Mouse (Mus musculus) midbrain, embryonic 11.5 days (tissue): ENCODE data around the gene Plekhs1. TPM values are rescaled to one million over a fixed set of nuclear protein-coding genes. Genes with fewer than 3 reads are reported as not detected.

ENCODE experiments used
- ATAC-seq: fragments of 200-750 bp; cut with Nextera tagmentation; 2 replicates; pipeline ENCODE4 v1.8.0; 2017; ENCODE audit warnings: moderate TSS enrichment, moderate library complexity; ENCODE audit not compliant: low FRiP score
- DNase-seq: peaks from one replicate; pipeline ENCODE4 v3.0.0; 2015; ENCODE audit warnings: low spot score; ENCODE audit errors: missing footprints
- H3K27ac ChIP-seq: fragments of 300-500 bp; sonication (generic); 2 replicates; pipeline ENCODE4 v1.5.1; 2014; ENCODE audit warnings: low read depth, low read length
- H3K27me3 ChIP-seq: fragments of 300-500 bp; sonication (generic); 2 replicates; pipeline ENCODE4 v1.6.1; 2014; ENCODE audit warnings: mild to moderate bottlenecking, low read length, moderate library complexity, mixed read lengths; ENCODE audit not compliant: control insufficient read depth, insufficient read depth
- H3K36me3 ChIP-seq: fragments of 300-500 bp; sonication (generic); 2 replicates; pipeline ENCODE4 v1.6.1; 2014; ENCODE audit warnings: mild to moderate bottlenecking, low read length, moderate library complexity, mixed read lengths; ENCODE audit not compliant: control insufficient read depth, insufficient read depth
- H3K4me1 ChIP-seq: fragments of 300-500 bp; sonication (generic); 2 replicates; pipeline ENCODE4 v1.6.1; 2014; ENCODE audit warnings: low read length; ENCODE audit not compliant: control insufficient read depth, insufficient read depth
- H3K4me2 ChIP-seq: fragments of 300-500 bp; sonication (generic); 2 replicates; pipeline ENCODE4 v1.6.1; 2014; ENCODE audit warnings: mild to moderate bottlenecking, moderate library complexity
- H3K4me3 ChIP-seq: fragments of 300-500 bp; sonication (generic); 2 replicates; pipeline ENCODE4 v1.5.1; 2014; ENCODE audit warnings: low read depth, low read length
- H3K9ac ChIP-seq: fragments of 300-500 bp; sonication (generic); 2 replicates; pipeline ENCODE4 v1.6.1; 2014; ENCODE audit warnings: low read length
- H3K9me3 ChIP-seq: fragments of 300-500 bp; sonication (generic); 2 replicates; pipeline ENCODE4 v1.6.1; 2016; ENCODE audit warnings: low read length; ENCODE audit not compliant: control insufficient read depth
- WGBS: fragments of 180-500 bp; shearing (Covaris S2); extraction: QIAGEN DNeasy Blood & Tissue Kit; methylation state at CpG from one replicate; pipeline ENCODE4 v1.1.7; 2014; 5-methylcytosine and 5-hydroxymethylcytosine counted together
- polyA plus RNA-seq: library from polyadenylated mRNA; unstranded; fragments of >200 nt; fragmentation: Nextera tagmentation; extraction: Ambion mirVana; gene quantifications from 2 replicates; pipeline ENCODE4 v1.2.1, GENCODE M21; 2014

Plekhs1 gene
- polyA plus RNA-seq, 1 experiment from 2014 or later: 0.10 TPM

GRCm38 (mm10) chr19:56470286-56471020 is 9.0 kb downstream of the Plekhs1 start:
- Histone ChIP-seq H3K4me3 (no peak overlapping the region), H3K9me3 (no peaks in the 10 kb centered on the region), H3K4me2 (no peak overlapping the region), H3K27ac (no peak overlapping the region), H3K27me3 (no peaks in the 10 kb centered on the region), H3K4me1 (no peaks in the 10 kb centered on the region), H3K36me3 (no peaks in the 10 kb centered on the region), H3K9ac (no peak overlapping the region)
- WGBS: 85% methylated on average over 14 of the region's 14 CpGs
- ATAC-seq (no peak), DNase-seq (peak; percentile 75)

- Histone ChIP-seq H3K27me3 (no peaks in the 10 kb centered on the region), H3K27ac (no peak overlapping the region), H3K4me2 (no peak overlapping the region), H3K9me3 (no peaks in the 10 kb centered on the region), H3K4me3 (no peak overlapping the region), H3K4me1 (no peaks in the 10 kb centered on the region), H3K9ac (no peak overlapping the region), H3K36me3 (no peaks in the 10 kb centered on the region)
- ATAC-seq (no peak), DNase-seq (peak; percentile 53)
- WGBS: 84% methylated on average over 10 of the region's 10 CpGs
Observed at GRCm38 (mm10) chr19:56471934-56472333, 10.5 kb downstream of the Plekhs1 start.

- 59% methylated on average over 19 of the region's 19 CpGs for whole genome bisulfite sequencing
- H3K4me2 ChIP-seq: no peak overlapping the region; the same call in 1 of the 2 replicates
Observed at GRCm38 (mm10) chr19:56474869-56475550, 13.6 kb downstream of the Plekhs1 start.

DNA sequence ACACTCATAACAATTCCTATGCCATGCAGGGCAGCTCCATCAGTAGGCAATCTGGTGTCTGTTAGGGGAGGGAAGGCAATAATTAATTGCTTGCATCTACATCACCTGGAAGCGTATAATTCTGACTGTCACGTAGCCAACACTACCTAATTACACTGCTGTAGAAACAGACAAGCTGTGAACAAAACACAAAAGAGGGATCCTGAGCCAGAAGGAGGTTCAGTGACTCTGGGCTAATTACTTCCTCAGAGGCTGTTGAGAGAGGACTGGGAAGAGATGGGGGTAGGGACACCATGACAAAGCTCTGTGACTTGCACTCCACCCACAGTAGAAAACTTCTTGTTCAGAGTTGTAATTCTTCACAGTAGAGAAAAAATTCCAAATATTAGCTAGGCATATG is 15.1 kb downstream of the Plekhs1 start:
- Histone ChIP-seq H3K36me3 (no peaks in the 10 kb centered on the region), H3K27me3 (no peaks in the 10 kb centered on the region), H3K4me2 (no peak overlapping the region), H3K4me3 (no peak overlapping the region), H3K27ac (no peak overlapping the region), H3K9ac (no peak overlapping the region), H3K4me1 (no peaks in the 10 kb centered on the region), H3K9me3 (no peaks in the 10 kb centered on the region)
- 33% methylated on average over 2 of the region's 2 CpGs for WGBS
- ATAC-seq (no peak), DNase-seq (peak; percentile 26)

More at GRCm38 (mm10) chr19:56474869-56475550, 13.6 kb downstream of the Plekhs1 start:
- Histone ChIP-seq H3K4me1 (no peaks in the 10 kb centered on the region), H3K27ac (no peak overlapping the region), H3K4me3 (no peak overlapping the region), H3K36me3 (no peaks in the 10 kb centered on the region), H3K27me3 (no peaks in the 10 kb centered on the region), H3K9ac (no peak overlapping the region), H3K9me3 (no peaks in the 10 kb centered on the region)
- ATAC-seq (no peak), DNase-seq (peak; percentile 80)

DNA sequence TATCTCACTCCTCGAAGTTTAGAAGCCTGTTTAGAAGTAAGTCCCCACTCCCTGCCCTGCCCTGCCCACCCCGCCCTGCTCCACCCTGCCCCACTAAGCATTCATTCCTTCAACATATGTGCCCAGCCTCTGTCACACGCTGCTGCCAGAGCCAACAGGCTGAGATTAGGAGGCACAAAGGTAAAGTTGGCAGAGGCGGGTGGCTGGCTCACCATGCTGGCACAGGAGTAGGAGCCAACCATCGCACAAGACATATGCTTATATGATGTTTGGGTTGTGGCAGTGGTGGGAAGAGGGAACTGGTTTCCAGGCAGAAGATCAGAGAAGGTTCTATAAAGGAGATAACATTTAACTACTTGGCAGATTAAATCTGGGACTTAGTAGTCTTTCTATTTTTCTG is 15.8 kb downstream of the Plekhs1 start:
- WGBS: 81% methylated on average over 5 of the region's 5 CpGs
- Histone ChIP-seq H3K4me1 (no peaks in the 10 kb centered on the region), H3K27ac (no peak overlapping the region), H3K9ac (no peak overlapping the region), H3K4me3 (no peak overlapping the region), H3K9me3 (no peaks in the 10 kb centered on the region), H3K27me3 (no peaks in the 10 kb centered on the region), H3K36me3 (no peaks in the 10 kb centered on the region), H3K4me2 (no peak overlapping the region)
- ATAC-seq: no peak
- peak; percentile 45 for DNase-seq

GRCm38 (mm10) chr19:56477832-56478231 is 16.4 kb downstream of the Plekhs1 start:
- no peak for ATAC-seq
- H3K27ac ChIP-seq: no peak overlapping the region
- H3K9ac ChIP-seq: no peak overlapping the region
- H3K4me3 ChIP-seq: no peak overlapping the region
- no peaks in the 10 kb centered on the region for H3K36me3 ChIP-seq
- no peak overlapping the region for H3K4me2 ChIP-seq
- H3K27me3 ChIP-seq: no peaks in the 10 kb centered on the region
- no peaks in the 10 kb centered on the region for H3K9me3 ChIP-seq
- no peaks in the 10 kb centered on the region for H3K4me1 ChIP-seq
- DNase-seq: peak; percentile 57
- 38% methylated on average over 3 of the region's 3 CpGs for WGBS

DNA sequence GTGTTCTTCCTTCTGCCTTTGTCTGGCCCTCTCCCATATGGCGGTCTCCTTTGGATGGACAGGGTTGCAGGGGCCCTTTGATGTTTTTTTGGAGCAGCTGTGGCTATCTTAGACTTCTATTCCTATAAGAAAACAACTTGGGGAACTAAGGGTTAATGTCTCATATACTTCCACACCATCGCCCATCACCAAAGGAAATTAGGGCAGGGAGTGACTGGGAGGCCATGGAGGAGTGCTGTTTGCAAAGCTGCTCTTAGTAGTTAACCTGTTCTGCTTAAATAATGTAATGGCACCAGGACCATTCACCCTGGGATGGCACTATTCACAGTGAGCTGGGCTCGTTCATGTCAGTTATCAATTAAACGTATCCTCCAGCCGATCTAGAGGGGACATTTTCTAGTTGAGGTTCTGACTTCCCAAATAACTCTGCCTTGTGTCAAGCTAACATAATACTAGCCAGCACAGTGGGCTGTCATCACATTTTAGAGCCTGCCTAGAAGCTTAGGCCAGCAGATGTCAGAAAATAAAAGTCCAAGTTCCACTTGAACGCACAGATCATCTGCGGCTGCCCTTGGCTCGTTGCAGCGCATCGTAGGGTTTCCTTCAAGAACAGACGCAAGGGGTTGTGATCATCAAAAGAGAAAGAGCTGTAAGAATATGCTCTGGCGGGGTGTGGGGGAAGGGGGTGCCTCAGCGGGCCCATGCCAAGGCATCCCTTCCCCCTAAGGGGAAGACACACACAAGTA is 23.4 kb downstream of the Plekhs1 start:
- no peak overlapping the region for H3K27ac ChIP-seq
- H3K9me3 ChIP-seq: no peaks in the 10 kb centered on the region
- peak; percentile 76 for DNase-seq
- 57% methylated on average over 13 of the region's 13 CpGs for WGBS
- H3K36me3 ChIP-seq: no peaks in the 10 kb centered on the region
- no peak for ATAC-seq
- no peak overlapping the region for H3K4me2 ChIP-seq
- H3K27me3 ChIP-seq: no peaks in the 10 kb centered on the region
- H3K4me1 ChIP-seq: peaks cover 7% of the 10 kb centered on the region; the same call in 1 of the 2 replicates
- H3K4me3 ChIP-seq: no peak overlapping the region
- no peak overlapping the region for H3K9ac ChIP-seq

- H3K9ac ChIP-seq: no peak overlapping the region
- ATAC-seq (0 out of 2 replicates have a peak, but pooled peaks have one; percentile 19), DNase-seq (peak; percentile 82)
- WGBS: 64% methylated on average over 13 of the region's 13 CpGs
- peak overlapping the region; percentile 12; the same call in 1 of the 2 replicates for H3K27ac ChIP-seq
- H3K4me3 ChIP-seq: no peak overlapping the region
- H3K4me2 ChIP-seq: no peak overlapping the region
- H3K4me1 ChIP-seq: peaks cover 7% of the 10 kb centered on the region; the same call in 1 of the 2 replicates
- H3K27me3 ChIP-seq: no peaks in the 10 kb centered on the region
- H3K9me3 ChIP-seq: no peaks in the 10 kb centered on the region
- H3K36me3 ChIP-seq: no peaks in the 10 kb centered on the region
Observed at GRCm38 (mm10) chr19:56485376-56486271, 24.2 kb downstream of the Plekhs1 start.
